Mouse (Mus musculus) kidney, embryonic 14.5 days (tissue): Measurements from ENCODE around the gene Hamp. TPM values are rescaled to one million over a fixed set of nuclear protein-coding genes. Genes with fewer than 3 reads are reported as not detected.

Experiments
- ATAC-seq: fragments of 200-750 bp; cut with Nextera tagmentation; 2 replicates; pipeline ENCODE4 v1.8.0; 2017; ENCODE audit warnings: moderate number of reproducible peaks, mild to moderate bottlenecking, moderate TSS enrichment, moderate library complexity; ENCODE audit not compliant: low FRiP score, low TSS enrichment
- H3K27ac ChIP-seq: fragments of 300-500 bp; sonication (generic); 2 replicates; pipeline ENCODE4 v1.5.1; 2014; ENCODE audit warnings: low read depth, mild to moderate bottlenecking, low read length, moderate library complexity, mixed read lengths
- H3K27me3 ChIP-seq: fragments of 300-500 bp; sonication (generic); 2 replicates; pipeline ENCODE4 v1.6.1; 2014; ENCODE audit warnings: mild to moderate bottlenecking, low read length; ENCODE audit not compliant: control insufficient read depth, insufficient read depth
- H3K36me3 ChIP-seq: fragments of 300-500 bp; sonication (generic); 2 replicates; pipeline ENCODE4 v1.6.1; 2014; ENCODE audit warnings: low read length, mixed read lengths; ENCODE audit not compliant: control insufficient read depth, insufficient read depth
- H3K4me1 ChIP-seq: fragments of 300-500 bp; sonication (generic); 2 replicates; pipeline ENCODE4 v1.6.1; 2014; ENCODE audit warnings: low read length, mixed read lengths; ENCODE audit not compliant: control insufficient read depth, insufficient read depth
- H3K4me2 ChIP-seq: fragments of 300-500 bp; sonication (generic); replicated peaks from 2 replicates; pipeline ENCODE4 v1.6.1; 2014; ENCODE audit warnings: low read depth, mild to moderate bottlenecking, low read length
- H3K4me3 ChIP-seq: fragments of 300-500 bp; sonication (generic); 2 replicates; pipeline ENCODE4 v1.5.1; 2014; ENCODE audit warnings: mild to moderate bottlenecking, low read length
- H3K9ac ChIP-seq: fragments of 300-500 bp; sonication (generic); 2 replicates; pipeline ENCODE4 v1.6.1; 2014; ENCODE audit warnings: low read depth, mild to moderate bottlenecking, low read length, moderate library complexity
- H3K9me3 ChIP-seq: fragments of 300-500 bp; sonication (generic); 2 replicates; pipeline ENCODE4 v1.6.1; 2016; ENCODE audit warnings: low read length; ENCODE audit not compliant: control insufficient read depth
- WGBS: fragments of 180-500 bp; shearing (Covaris S2); extraction: QIAGEN DNeasy Blood & Tissue Kit; methylation state at CpG from one replicate; pipeline ENCODE4 v1.1.7; 2014; 5-methylcytosine and 5-hydroxymethylcytosine counted together
- polyA plus RNA-seq: library from polyadenylated mRNA; unstranded; fragments of >200 nt; fragmentation: Nextera tagmentation; extraction: Ambion mirVana; gene quantifications from 2 replicates; pipeline ENCODE4 v1.2.1, GENCODE M21; 2014

Gene Hamp
- polyA plus RNA-seq, 1 experiment from 2014 or later: not detected

DNA sequence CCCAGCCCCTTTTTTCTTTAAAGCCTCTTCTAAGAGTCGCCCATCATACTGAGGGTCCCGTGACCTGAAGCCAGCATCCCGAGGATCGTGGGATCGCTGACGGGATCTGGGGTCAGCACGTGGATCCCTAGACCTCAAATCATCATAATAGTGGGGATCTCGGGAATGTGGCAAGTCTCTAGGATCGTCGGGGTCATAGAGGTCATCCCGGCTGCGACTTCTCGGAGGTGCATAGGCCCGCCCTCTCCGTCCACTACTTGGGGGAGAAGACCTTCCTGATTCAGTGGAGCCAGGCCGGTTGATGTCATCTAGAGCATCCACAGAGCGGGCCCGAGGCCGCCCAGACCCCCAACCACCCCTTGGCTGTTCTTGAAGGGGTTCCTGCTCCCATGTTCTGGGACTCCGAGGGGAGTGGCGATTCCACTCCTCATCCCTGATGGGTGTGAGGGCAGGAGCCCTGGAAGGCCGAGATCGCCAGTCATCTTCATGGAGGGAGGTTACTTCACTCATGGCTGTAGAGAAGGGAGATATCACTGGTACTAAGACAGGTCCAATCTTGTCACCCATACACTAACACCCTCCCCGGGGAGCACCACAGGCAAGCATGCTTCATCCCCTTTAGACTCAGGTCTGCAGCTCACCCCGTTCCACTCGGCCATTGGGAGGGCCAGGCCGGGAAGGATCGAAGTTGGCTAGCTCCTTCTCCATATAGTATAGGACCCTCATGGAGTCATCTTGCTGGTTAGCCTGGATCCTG lies 14.5 kb upstream of the Hamp start:
- Histone ChIP-seq H3K9ac (peak overlapping the region; percentile 99), H3K9me3 (no peaks in the 10 kb centered on the region), H3K36me3 (peaks cover 39% of the 10 kb centered on the region), H3K4me1 (peaks cover 11% of the 10 kb centered on the region; the same call in 1 of the 2 replicates), H3K27ac (peak overlapping the region; percentile 98; the same call in 1 of the 2 replicates), H3K27me3 (no peaks in the 10 kb centered on the region), H3K4me2 (peak overlapping the region; percentile 87), H3K4me3 (peak overlapping the region; percentile 82)
- ATAC-seq: no peak
- WGBS: 67% methylated on average over 28 of the region's 28 CpGs

DNA sequence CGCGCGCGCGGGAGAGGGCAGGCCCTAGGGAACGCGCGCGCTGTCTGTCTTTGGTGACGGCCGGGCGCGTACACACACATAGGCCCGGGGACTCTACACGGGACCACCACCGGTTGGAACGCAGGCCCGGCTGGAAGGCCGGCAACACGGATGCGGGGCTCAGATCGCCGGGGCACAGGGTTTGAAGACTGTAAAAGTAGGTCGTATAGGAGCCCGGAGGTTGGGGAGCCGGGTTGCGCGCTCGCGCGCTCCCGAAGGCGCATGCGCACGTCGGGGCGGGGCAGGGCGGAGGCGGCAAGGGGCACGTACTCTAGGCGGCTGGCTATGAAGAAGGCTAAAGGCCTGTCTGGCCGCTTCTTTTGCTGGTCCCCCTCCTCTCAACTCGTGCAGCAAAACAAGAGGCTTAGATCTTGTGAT lies 13.5 kb upstream of the Hamp start:
- no peaks in the 10 kb centered on the region for H3K27me3 ChIP-seq
- peaks cover 11% of the 10 kb centered on the region; the same call in 1 of the 2 replicates for H3K4me1 ChIP-seq
- ATAC-seq: peak; percentile 53
- peak overlapping the region; percentile 98 for H3K27ac ChIP-seq
- no peaks in the 10 kb centered on the region for H3K9me3 ChIP-seq
- WGBS: under 1% methylated on average over 43 of the region's 43 CpGs
- peak overlapping the region; percentile 82 for H3K4me3 ChIP-seq
- peak overlapping the region; percentile 87 for H3K4me2 ChIP-seq
- H3K9ac ChIP-seq: peak overlapping the region; percentile 99
- peaks cover 48% of the 10 kb centered on the region for H3K36me3 ChIP-seq

DNA sequence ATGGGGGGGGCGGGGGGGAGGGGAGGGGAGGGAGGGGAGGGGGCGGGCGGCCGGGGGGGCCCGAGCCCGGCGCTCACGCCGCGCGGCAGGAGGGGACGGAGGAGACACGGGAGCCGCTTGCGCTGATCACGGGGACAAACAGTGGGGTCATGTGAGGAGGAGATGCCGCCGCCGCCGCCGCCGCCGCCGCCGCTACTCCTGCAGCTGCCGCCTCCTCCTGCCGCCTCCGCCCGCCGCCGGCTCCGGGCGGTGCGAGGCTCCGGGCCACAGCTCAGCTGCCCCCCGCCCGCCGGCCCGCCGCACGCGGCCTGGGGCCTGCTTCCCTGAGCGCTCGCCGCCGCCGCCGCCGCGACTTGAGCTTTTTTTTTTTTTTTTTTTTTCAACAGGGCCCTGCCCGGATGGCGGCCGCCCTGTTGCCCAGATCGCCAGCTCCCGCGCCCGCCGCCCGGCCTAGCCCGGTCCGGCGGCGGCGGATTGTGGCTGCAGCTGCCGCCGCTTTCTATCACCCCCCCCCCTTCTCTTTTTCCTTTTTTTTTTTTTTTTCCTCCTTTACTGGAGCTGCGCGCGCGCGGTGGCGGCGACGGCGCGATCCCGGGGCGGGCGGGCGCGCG lies 13.0 kb upstream of the Hamp start, which contains the start of gene Usf2:
Usf2 (minus strand) TSS at position 48 of the 611 bp plus-strand sequence.
- Histone ChIP-seq H3K4me1 (peaks cover 11% of the 10 kb centered on the region; the same call in 1 of the 2 replicates), H3K27ac (peak within 1 kb of the TSS; percentile 98), H3K4me2 (peak within 1 kb of the TSS; percentile 87), H3K9ac (peak within 1 kb of the TSS; percentile 99), H3K4me3 (peak within 1 kb of the TSS; percentile 82), H3K27me3 (no peaks in the 10 kb centered on the region), H3K9me3 (no peaks in the 10 kb centered on the region), H3K36me3 (peaks cover 51% of the 10 kb centered on the region)
- ATAC-seq: peak; percentile 58
- under 1% methylated on average over 24 of the region's 82 CpGs for WGBS

DNA sequence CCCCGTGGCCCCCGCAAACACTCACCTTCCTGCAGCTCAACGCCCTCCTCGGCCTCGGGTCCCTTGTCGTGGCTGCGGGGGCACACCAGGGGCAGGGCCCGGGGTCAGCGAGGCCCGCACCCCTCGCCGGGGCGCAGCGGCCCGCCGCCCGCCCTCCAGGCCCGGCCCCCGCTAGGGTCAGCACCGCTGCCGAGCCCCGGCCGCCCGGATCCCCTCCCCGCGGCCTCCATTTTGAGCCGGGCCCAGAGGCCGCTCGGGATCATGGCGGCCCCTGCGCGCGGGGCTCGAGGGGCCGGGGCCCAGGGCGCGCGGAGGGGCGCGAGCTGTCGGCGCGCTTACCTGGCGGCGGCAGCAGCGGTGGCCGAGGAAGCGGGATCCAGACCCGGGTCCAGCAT lies 12.5 kb upstream of the Hamp start:
- no peaks in the 10 kb centered on the region for H3K9me3 ChIP-seq
- H3K27ac ChIP-seq: peak overlapping the region; percentile 98
- 2% methylated on average over 15 of the region's 49 CpGs for WGBS
- peak overlapping the region; percentile 87 for H3K4me2 ChIP-seq
- peak overlapping the region; percentile 82 for H3K4me3 ChIP-seq
- H3K9ac ChIP-seq: peak overlapping the region; percentile 99
- peak; percentile 44 for ATAC-seq
- peaks cover 53% of the 10 kb centered on the region for H3K36me3 ChIP-seq
- H3K27me3 ChIP-seq: no peaks in the 10 kb centered on the region
- peaks cover 11% of the 10 kb centered on the region; the same call in 1 of the 2 replicates for H3K4me1 ChIP-seq

DNA sequence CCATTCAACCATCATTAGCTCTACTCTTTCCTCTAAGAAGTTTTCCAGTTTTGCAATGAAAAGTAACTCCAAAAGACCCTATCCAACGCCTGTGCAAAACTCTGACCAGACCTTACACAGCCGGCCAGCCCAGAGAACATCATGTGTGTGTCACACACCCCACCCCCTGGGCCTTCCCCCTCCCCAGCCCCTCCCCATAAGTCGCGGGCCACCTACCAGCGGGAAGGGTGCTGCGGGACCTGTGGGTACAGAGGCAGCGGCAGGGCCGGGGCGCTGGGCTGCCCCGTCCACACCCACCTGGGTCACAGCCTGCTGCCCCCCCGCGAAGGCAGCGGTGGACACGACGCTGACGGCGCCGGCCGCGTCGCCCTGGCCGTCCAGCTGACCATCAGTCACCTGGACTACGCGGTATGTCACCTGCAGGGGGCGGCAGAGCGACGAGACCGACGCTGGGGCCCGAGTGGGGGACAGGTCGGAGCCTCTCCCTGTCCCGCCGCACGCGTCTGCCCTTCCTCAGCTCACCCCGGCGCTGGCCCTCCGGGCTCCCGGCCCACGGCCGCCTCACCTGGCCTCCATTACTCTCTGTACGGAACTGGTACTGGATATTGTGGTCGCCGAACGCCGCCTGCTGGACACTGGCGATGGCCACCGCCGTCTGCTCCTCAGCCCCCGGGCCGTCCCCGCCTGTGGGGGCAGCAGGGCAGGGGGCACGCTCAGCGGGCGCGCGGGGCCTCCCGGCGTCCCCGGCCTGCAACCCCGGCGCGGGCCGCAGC lies 11.9 kb upstream of the Hamp start:
- H3K4me1 ChIP-seq: peaks cover 11% of the 10 kb centered on the region; the same call in 1 of the 2 replicates
- ATAC-seq: peak; percentile 74
- H3K4me3 ChIP-seq: peak overlapping the region; percentile 82
- H3K9ac ChIP-seq: peak overlapping the region; percentile 99
- peak overlapping the region; percentile 87 for H3K4me2 ChIP-seq
- no peaks in the 10 kb centered on the region for H3K27me3 ChIP-seq
- WGBS: 0% methylated on average over 58 of the region's 64 CpGs
- H3K36me3 ChIP-seq: peaks cover 54% of the 10 kb centered on the region
- H3K9me3 ChIP-seq: no peaks in the 10 kb centered on the region
- H3K27ac ChIP-seq: peak overlapping the region; percentile 98

DNA sequence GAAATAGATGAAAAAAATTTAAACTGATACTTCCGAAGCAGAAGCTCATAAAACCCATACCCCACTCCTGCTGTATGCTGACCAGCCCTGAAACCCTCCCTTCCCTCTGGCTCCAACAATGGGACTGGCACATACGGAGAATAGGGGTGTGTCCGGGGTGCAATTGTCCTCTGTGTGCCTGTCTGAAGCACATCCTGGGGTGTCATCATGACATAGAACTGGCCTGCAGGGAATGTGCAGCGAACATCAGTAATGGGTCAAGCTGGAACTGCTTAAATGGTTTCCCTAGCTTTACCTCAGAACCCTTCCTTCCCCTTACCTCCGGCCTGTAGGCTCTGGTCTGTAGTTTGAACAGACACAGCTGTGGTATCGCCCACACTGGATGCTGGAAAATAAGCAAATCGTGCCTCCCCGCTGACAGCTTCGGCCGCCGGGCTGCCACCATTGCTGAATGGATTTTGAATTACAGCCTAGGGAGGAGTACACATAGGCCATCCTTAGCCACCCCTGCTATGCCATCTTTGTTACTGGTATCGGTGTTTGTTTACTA lies 11.2 kb upstream of the Hamp start:
- Histone ChIP-seq H3K27me3 (no peaks in the 10 kb centered on the region), H3K27ac (no peak overlapping the region), H3K36me3 (peaks cover 60% of the 10 kb centered on the region), H3K9ac (peak overlapping the region; percentile 28; the same call in 1 of the 2 replicates), H3K4me3 (peak overlapping the region; percentile 82; the same call in 1 of the 2 replicates), H3K4me1 (peaks cover 11% of the 10 kb centered on the region; the same call in 1 of the 2 replicates), H3K4me2 (peak overlapping the region; percentile 87), H3K9me3 (no peaks in the 10 kb centered on the region)
- ATAC-seq: no peak
- 75% methylated on average over 12 of the region's 12 CpGs for WGBS

DNA sequence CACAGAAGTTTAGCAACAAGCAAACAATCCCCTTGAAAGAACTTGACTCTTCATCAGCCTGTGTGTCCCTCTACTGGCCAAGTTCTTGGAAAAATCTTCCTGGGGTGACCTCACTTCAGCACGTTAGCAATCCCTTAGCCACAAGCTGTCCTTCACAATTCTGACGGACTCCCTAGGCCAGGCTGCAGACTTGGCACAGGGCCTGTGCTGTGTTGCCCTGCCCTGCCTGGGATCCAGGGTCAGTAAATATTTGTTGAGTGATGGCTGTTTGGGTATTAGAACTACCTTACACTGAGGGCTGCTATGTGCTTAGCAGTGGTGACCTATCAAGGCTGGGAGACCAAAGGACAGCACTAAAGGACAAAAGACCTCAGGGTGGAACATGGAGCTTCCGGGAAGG lies 10.2 kb upstream of the Hamp start:
- Histone ChIP-seq H3K36me3 (peaks cover 67% of the 10 kb centered on the region), H3K4me3 (no peak overlapping the region), H3K27me3 (no peaks in the 10 kb centered on the region), H3K9me3 (no peaks in the 10 kb centered on the region), H3K4me1 (peaks cover 11% of the 10 kb centered on the region; the same call in 1 of the 2 replicates), H3K27ac (no peak overlapping the region), H3K9ac (no peak overlapping the region), H3K4me2 (no peak overlapping the region)
- no peak for ATAC-seq
- WGBS: 81% methylated on average over 3 of the region's 3 CpGs

DNA sequence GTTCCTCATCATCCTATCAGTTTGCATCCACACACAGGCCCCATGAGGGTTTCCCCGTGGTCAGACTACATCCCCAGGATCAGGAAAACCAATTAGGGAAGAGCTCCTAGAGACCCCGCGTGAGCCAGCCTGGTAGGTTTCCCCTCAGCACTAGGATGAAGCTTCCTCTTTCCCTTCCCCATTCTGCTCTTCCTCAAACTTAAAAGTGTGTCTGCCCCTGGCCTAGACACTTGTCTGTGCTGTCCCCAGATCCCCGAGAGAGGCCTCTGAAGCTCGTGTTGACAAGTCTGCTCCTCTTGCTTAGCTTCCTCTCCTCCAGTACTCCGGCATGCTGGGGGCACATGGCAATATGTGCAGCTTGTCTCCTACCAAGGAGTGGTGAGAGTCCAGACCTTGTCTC lies 9.6 kb upstream of the Hamp start:
- 88% methylated on average over 6 of the region's 6 CpGs for WGBS

More for the DNA sequence above, 9.6 kb upstream of the Hamp start:
- Histone ChIP-seq H3K27me3 (no peaks in the 10 kb centered on the region), H3K4me2 (no peak overlapping the region), H3K9me3 (no peaks in the 10 kb centered on the region), H3K36me3 (peaks cover 64% of the 10 kb centered on the region), H3K4me3 (no peak overlapping the region), H3K9ac (no peak overlapping the region), H3K4me1 (peaks cover 11% of the 10 kb centered on the region; the same call in 1 of the 2 replicates), H3K27ac (no peak overlapping the region)
- ATAC-seq: no peak
